Mouse (Mus musculus) ES-Bruce4 (cell line): ENCODE data around the gene Rnf115.

ENCODE experiments used
- CTCF ChIP-seq: IDR thresholded peaks from one replicate; pipeline ENCODE4 v1.8.1; 2011; ENCODE audit warnings: low read depth, low read length
- POLR2A ChIP-seq: IDR thresholded peaks from one replicate; pipeline ENCODE4 v1.8.1; 2011; ENCODE audit warnings: low read length; ENCODE audit not compliant: insufficient read depth

GRCm38 (mm10) chr3:96706217-96706616 is 21.2 kb upstream of the Rnf115 start:
- TF ChIP-seq POLR2A: no peak
- no peak for TF ChIP-seq CTCF
